Mouse (Mus musculus): Measurements from ENCODE around the gene Smchd1. TPM values are rescaled to one million over a fixed set of nuclear protein-coding genes. Genes with fewer than 3 reads are reported as not detected.

The Smchd1 gene
- polyA plus RNA-seq, 1 experiment from 2014 or later: 25.6 TPM

GRCm38 (mm10) chr17:71317571-71317970 is 157.6 kb downstream of the Smchd1 start:
- Histone ChIP-seq H3K4me3 (ENCODE audit: low read depth, low read length) (no peak overlapping the region), H3K27me3 (replicated peaks; ENCODE audit: control insufficient read depth, insufficient read depth, low read length) (no peaks in the 10 kb centered on the region), H3K9me3 (ENCODE audit: control insufficient read depth) (no peaks in the 10 kb centered on the region), H3K36me3 (ENCODE audit: control insufficient read depth, insufficient read depth) (no peaks in the 10 kb centered on the region), H3K4me2 (replicated peaks; ENCODE audit: low read depth) (no peak overlapping the region), H3K4me1 (replicated peaks; ENCODE audit: control insufficient read depth, insufficient read depth, low read length) (no peaks in the 10 kb centered on the region), H3K27ac (ENCODE audit: low read depth, low read length) (no peak overlapping the region), H3K9ac (ENCODE audit: low read depth, low read length) (no peak overlapping the region)
- ATAC-seq: no peak
- no peak for TF ChIP-seq CTCF (IDR thresholded peaks at IDR 0.05; ENCODE audit: low read depth)
- WGBS: 88% methylated on average over 4 of the region's 4 CpGs

GRCm38 (mm10) chr17:71314315-71314714 is 160.8 kb downstream of the Smchd1 start:
- ATAC-seq: no peak
- no peak overlapping the region for H3K4me2 ChIP-seq (replicated peaks; ENCODE audit: low read depth)
- 64% methylated on average over 4 of the region's 4 CpGs for WGBS

GRCm38 (mm10) chr17:71311340-71312171 is 163.6 kb downstream of the Smchd1 start, which contains the start of gene Emilin2:
Gene Emilin2 (minus strand): TSS chr17:71311978.
- H3K4me3 ChIP-seq (ENCODE audit: low read depth, low read length): peak within 1 kb of the TSS; percentile 50
- H3K36me3 ChIP-seq (ENCODE audit: control insufficient read depth, insufficient read depth): no peaks in the 10 kb centered on the region
- H3K4me1 ChIP-seq (replicated peaks; ENCODE audit: control insufficient read depth, insufficient read depth, low read length): no peaks in the 10 kb centered on the region; the same call in 1 of the 2 replicates
- no peak for ATAC-seq
- 7% methylated on average over 20 of the region's 20 CpGs for WGBS
- peaks cover 30% of the 10 kb centered on the region for H3K27me3 ChIP-seq (replicated peaks; ENCODE audit: control insufficient read depth, insufficient read depth, low read length)
- no peak within 1 kb of the TSS for H3K27ac ChIP-seq (ENCODE audit: low read depth, low read length)
- TF ChIP-seq CTCF (IDR thresholded peaks at IDR 0.05; ENCODE audit: low read depth): peak; percentile 63
- H3K9me3 ChIP-seq (ENCODE audit: control insufficient read depth): no peaks in the 10 kb centered on the region
- peak within 1 kb of the TSS; percentile 94 for H3K4me2 ChIP-seq (replicated peaks; ENCODE audit: low read depth)
- H3K9ac ChIP-seq (ENCODE audit: low read depth, low read length): 0 out of 2 replicates have a peak within 1 kb of the TSS, but pooled peaks have one; percentile 37

More at GRCm38 (mm10) chr17:71314315-71314714, 160.8 kb downstream of the Smchd1 start:
- no peaks in the 10 kb centered on the region for H3K9me3 ChIP-seq (ENCODE audit: control insufficient read depth)
- TF ChIP-seq CTCF (IDR thresholded peaks at IDR 0.05; ENCODE audit: low read depth): no peak
- peaks cover 25% of the 10 kb centered on the region for H3K27me3 ChIP-seq (replicated peaks; ENCODE audit: control insufficient read depth, insufficient read depth, low read length)
- H3K9ac ChIP-seq (ENCODE audit: low read depth, low read length): no peak overlapping the region
- no peak overlapping the region for H3K4me3 ChIP-seq (ENCODE audit: low read depth, low read length)
- H3K4me1 ChIP-seq (replicated peaks; ENCODE audit: control insufficient read depth, insufficient read depth, low read length): no peaks in the 10 kb centered on the region; the same call in 1 of the 2 replicates
- no peak overlapping the region for H3K27ac ChIP-seq (ENCODE audit: low read depth, low read length)
- no peaks in the 10 kb centered on the region for H3K36me3 ChIP-seq (ENCODE audit: control insufficient read depth, insufficient read depth)

GRCm38 (mm10) chr17:71310486-71311339 is 164.4 kb downstream of the Smchd1 start:
- Histone ChIP-seq H3K36me3 (ENCODE audit: control insufficient read depth, insufficient read depth) (no peaks in the 10 kb centered on the region), H3K4me1 (replicated peaks; ENCODE audit: control insufficient read depth, insufficient read depth, low read length) (no peaks in the 10 kb centered on the region; the same call in 1 of the 2 replicates), H3K9ac (ENCODE audit: low read depth, low read length) (0 out of 2 replicates have a peak overlapping the region, but pooled peaks have one; percentile 37), H3K27me3 (replicated peaks; ENCODE audit: control insufficient read depth, insufficient read depth, low read length) (peaks cover 30% of the 10 kb centered on the region), H3K4me2 (replicated peaks; ENCODE audit: low read depth) (peak overlapping the region; percentile 94), H3K9me3 (ENCODE audit: control insufficient read depth) (no peaks in the 10 kb centered on the region), H3K4me3 (ENCODE audit: low read depth, low read length) (peak overlapping the region; percentile 50), H3K27ac (ENCODE audit: low read depth, low read length) (no peak overlapping the region)
- TF ChIP-seq CTCF (IDR thresholded peaks at IDR 0.05; ENCODE audit: low read depth): no peak
- ATAC-seq: no peak
- under 1% methylated on average over 57 of the region's 67 CpGs for WGBS

GRCm38 (mm10) chr17:71309711-71310485 is 165.2 kb downstream of the Smchd1 start:
- no peak for ATAC-seq
- H3K4me1 ChIP-seq (replicated peaks; ENCODE audit: control insufficient read depth, insufficient read depth, low read length): no peaks in the 10 kb centered on the region; the same call in 1 of the 2 replicates
- H3K36me3 ChIP-seq (ENCODE audit: control insufficient read depth, insufficient read depth): no peaks in the 10 kb centered on the region
- H3K27ac ChIP-seq (ENCODE audit: low read depth, low read length): no peak overlapping the region
- no peak for TF ChIP-seq CTCF (IDR thresholded peaks at IDR 0.05; ENCODE audit: low read depth)
- no peak overlapping the region for H3K9ac ChIP-seq (ENCODE audit: low read depth, low read length)
- peak overlapping the region; percentile 50 for H3K4me3 ChIP-seq (ENCODE audit: low read depth, low read length)
- 10% methylated on average over 23 of the region's 23 CpGs for WGBS
- peaks cover 30% of the 10 kb centered on the region for H3K27me3 ChIP-seq (replicated peaks; ENCODE audit: control insufficient read depth, insufficient read depth, low read length)
- no peaks in the 10 kb centered on the region for H3K9me3 ChIP-seq (ENCODE audit: control insufficient read depth)
- peak overlapping the region; percentile 94 for H3K4me2 ChIP-seq (replicated peaks; ENCODE audit: low read depth)
